Mouse (Mus musculus) left cerebral cortex, adult 2 months (tissue): ENCODE measurements at regions not wholly inside any gene's neighbourhood (a gene's known extent, or its start where the extent isn't known, plus 50 kb on each side); places are given as distances from the start of the nearest gene placed in this dataset.
"Not testable (repeated sequence)": the region's sequence is repeated elsewhere in the genome, so short reads cannot be mapped to it uniquely, and the experiment has no call there.

Experiments
- DNase-seq, 2 experiments: peaks; one replicate each; pipeline ENCODE4 v3.0.0; 2021 to 2022; ENCODE audit warnings: low spot score in 2 of 2, mixed read lengths in 1 of 2; ENCODE audit errors: extremely low spot score in 1 of 2
- H3K27ac ChIP-seq: fragments of 200-600 bp; 2 replicates; pipeline ENCODE4 v1.8.1; 2022
- H3K4me3 ChIP-seq: fragments of 200-600 bp; 2 replicates; pipeline ENCODE4 v1.8.1; 2022
- CTCF ChIP-seq: fragments of 200-600 bp; IDR thresholded peaks from 2 replicates; pipeline ENCODE4 v1.8.1; 2022; ENCODE audit warnings: antibody characterized with exemption, mild to moderate bottlenecking, moderate library complexity
- intact Hi-C: fragments of 180-260 bp; cut with DNase I; formaldehyde crosslinking; loops from one replicate; pipeline ENCODE4 v1.15.1; 2025

DNA sequence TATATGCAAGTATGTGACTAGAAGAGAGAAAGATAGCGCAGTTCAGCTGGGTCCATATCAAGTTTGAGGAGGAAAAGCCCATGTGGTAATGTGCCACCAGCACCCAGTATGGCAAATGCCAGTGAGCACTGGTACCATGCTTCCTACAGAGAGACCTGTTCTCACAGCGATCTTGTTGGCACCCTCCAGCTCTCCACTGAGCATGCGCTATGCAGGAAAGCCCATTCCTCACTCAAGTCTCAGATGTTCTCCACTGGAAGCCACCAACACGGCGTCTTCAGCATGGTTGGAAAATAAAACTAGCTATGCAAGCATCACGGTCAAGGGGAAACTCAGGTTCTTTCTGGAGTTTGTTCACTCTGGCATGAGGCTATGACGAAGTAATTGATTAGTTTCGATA is 567.3 kb upstream of the Gm10131 start:
- intact Hi-C loops = no loop called here
- Histone ChIP-seq H3K27ac (no peak overlapping the region), H3K4me3 (no peak overlapping the region)
- DNase-seq = no peak
- no peak for TF ChIP-seq CTCF

DNA sequence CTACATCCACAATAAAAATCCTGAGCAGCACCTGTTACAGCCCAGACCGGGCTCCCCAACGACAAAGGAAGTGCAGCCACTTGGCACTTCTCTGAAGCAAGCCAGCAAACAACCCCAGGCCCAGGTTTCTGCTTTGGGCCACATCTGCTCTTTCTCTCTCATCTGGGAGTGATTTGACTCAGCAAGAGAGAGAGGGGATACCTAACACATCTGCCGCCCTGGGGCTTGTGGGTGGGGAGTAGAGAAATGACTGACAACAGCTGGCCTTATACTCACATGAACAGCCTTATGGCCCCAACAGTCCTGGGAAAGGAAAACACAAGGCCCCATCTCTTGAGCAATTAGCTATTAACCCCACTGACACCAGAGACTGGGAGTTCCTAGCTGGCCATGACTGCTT is 560.2 kb upstream of the Gm10131 start:
- intact Hi-C loops = no loop called here
- no peak for DNase-seq
- H3K27ac ChIP-seq = no peak overlapping the region
- no peak for TF ChIP-seq CTCF
- no peak overlapping the region for H3K4me3 ChIP-seq

DNA sequence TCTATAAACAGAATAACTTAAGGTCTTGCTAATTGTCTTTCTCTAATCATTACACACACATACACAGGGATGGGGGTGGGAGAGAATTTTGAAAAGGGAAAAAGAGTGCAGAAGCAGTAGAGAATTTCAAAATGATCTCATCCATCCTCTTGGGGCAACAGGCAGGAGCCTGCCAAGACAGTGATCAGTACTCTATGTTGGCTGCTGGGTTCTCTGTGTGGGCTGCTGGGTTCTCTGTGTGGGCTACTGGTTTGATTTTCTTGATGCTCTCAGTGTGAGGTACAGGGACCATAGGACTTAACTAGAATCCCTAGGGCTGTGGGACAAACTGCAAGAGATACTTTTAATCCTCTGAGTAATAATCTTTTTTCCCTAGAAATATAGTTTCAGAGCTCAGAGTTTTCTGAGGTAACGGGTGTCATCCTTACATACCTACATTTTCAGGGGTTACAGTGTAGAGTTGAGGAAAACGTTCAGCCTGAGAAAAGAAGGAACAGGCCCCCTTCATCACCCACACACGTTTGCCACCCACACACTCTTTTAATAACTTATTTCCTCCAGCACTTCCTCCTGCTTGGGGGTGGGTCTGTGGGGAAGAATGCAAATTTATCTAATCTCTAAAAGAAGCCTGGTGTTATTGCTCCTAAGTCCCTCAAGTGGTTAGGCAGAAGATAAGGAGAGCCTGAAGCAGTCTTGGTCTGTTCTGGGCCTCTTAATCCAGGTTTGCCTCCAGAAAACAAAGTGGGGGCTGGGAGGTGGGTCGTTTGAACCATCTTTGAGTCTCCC is 559.6 kb upstream of the Gm10131 start:
- DNase-seq = no peak
- Histone ChIP-seq H3K27ac (no peak overlapping the region), H3K4me3 (no peak overlapping the region)
- TF ChIP-seq CTCF = no peak
- intact Hi-C loops = no loop called here

DNA sequence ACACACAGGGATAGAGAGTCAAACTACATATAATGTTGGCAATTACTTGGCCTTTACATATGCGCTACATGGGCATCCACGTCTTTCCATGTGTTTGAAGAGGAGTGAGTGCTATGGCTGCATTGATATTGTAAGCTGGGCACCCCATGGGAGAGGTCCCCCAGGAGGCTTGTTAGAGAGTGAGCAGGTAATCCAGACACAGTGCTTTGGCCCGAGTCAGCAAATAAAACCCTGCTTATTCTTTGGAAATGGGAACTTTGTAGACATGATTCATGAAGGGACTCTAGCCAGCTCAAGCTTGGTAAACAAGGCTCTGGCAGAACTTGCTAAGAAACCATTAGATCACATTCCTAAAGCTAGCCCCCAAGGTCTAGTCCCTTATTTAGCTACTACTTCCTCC is 557.6 kb upstream of the Gm10131 start:
- Histone ChIP-seq H3K27ac (no peak overlapping the region), H3K4me3 (no peak overlapping the region)
- intact Hi-C loops = no loop called here
- DNase-seq = no peak
- no peak for TF ChIP-seq CTCF

DNA sequence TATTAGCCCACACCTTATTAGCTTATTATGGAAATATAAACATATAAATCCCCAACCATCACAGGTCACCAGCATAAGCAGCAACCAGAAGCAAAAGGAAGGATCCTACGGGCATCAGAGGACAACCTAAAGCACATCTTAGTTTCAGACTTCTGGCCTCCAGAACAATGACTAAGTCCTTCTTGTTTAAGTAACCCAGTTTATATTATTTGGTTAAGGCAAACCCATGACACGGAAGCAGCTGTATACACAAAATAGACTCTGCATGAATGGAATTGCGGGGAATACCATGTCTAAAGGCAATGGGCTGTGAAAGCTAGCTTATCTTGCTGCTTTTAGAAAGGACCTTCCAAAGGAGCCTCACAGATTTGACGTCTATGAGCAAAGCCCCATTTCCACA is 552.9 kb upstream of the Gm10131 start:
- intact Hi-C loops = no loop called here
- H3K27ac ChIP-seq = no peak overlapping the region
- TF ChIP-seq CTCF = no peak
- DNase-seq = no peak
- H3K4me3 ChIP-seq = no peak overlapping the region

DNA sequence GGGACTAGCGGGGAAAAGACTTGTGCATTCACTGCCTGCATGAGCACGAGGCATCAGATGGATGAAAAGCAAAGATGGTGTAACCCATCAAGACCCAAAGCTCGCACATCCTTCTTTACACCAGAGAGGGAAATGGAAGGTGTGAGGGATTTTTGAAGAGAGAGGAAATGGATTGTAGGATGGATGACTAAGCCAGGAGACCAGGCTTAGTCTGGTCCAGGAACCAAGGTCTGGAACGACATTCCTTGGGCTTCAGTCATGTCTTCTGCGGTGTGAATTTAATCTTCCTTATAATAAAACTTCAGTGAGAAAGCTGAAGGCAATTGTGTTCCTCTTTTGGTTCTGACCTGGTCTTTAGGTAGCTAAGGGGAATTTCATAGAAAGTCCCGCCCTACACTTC is 551.0 kb upstream of the Gm10131 start:
- DNase-seq = no peak
- no peak for TF ChIP-seq CTCF
- Histone ChIP-seq H3K27ac (no peak overlapping the region), H3K4me3 (no peak overlapping the region)
- intact Hi-C loops = no loop called here

DNA sequence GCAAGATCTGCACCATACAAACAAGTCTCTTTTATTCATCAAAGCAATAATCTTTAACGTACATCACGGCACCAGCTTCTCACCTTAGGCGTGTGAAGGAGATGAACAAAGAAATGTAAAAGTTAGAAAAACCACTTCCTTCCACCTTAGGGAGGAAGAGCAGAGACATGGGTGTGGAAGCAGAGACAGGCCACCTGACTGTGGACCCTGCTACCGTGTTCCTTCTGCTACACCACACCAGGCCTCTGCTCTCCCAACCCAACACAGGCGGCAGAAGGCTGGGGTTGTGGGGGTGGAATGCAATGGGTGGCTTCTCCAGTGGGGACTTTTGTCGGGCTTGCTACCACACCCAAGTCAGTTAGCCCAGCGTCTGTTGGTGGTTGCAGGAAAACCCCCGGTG is 540.2 kb upstream of the Gm10131 start:
- intact Hi-C loops = no loop called here
- Histone ChIP-seq H3K27ac (no peak overlapping the region), H3K4me3 (no peak overlapping the region)
- DNase-seq = no peak
- TF ChIP-seq CTCF = no peak

DNA sequence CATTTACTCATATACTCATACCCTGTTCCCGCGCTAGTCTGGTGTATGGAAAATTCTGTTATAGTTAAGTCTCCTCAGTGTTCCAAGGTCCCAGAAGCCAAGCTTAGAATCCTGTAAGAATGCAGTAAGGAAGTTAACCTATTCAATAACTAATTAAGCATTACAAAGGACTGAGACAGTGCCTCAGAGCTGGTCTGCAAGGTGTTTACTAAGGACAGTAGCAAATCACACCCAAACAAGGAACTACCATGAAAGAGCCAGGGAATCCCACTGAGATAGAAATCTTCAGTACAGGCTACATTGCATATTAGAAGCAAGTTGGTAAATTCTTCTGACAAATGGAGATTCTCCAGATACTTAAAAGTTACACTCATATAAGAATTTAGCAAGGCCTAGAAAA is 516.7 kb upstream of the Gm10131 start:
- DNase-seq, intact Hi-C loops, H3K27ac ChIP-seq, H3K4me3 ChIP-seq: not testable (repeated sequence)

DNA sequence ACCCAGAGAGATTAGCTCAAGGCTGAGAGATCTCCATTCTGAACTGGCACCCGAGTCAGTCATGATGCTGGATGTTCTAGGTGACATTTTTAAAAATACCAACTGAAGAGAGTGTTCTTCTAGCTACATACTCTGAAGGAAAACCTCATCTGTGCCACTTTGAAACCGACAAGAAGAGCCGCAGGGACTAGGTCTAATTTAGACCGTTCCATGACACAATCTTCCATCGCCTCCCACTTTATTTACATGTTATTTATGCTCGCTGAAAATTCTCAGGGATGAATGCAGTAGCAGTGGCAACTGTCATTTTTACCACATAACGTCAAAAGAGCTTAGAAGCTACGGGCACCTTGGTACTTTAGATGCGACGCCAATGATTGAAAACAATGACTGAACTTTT is 514.1 kb upstream of the Gm10131 start:
- Histone ChIP-seq H3K4me3 (no peak overlapping the region), H3K27ac (no peak overlapping the region)
- no peak for DNase-seq
- intact Hi-C loops = no loop called here
- TF ChIP-seq CTCF = no peak

DNA sequence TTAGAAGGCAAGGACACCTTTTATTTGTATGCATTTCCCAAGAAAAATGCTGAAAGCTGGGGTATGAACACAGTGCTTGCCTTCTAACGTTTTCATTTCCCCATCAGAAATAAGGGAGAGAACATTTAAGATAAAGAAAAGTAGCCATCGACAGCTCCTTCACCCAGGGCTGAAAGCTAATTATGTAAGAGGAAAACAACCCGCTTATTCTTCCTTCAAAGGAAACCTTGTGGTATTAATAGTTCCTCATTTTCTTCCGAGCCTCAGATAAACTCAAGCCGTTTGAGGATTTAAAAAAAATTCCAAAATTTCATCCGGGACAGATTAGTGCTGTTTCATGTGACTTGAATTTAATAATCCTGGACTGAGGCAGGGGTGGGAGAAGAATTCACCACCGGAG is 512.2 kb upstream of the Gm10131 start:
- intact Hi-C loops = loop anchor here (5.0 kb wide), 1 partner anchor 126 kb away; no protein-coding TSS in a partner anchor
- TF ChIP-seq CTCF = no peak
- Histone ChIP-seq H3K4me3 (no peak overlapping the region), H3K27ac (no peak overlapping the region)
- DNase-seq = no peak

DNA sequence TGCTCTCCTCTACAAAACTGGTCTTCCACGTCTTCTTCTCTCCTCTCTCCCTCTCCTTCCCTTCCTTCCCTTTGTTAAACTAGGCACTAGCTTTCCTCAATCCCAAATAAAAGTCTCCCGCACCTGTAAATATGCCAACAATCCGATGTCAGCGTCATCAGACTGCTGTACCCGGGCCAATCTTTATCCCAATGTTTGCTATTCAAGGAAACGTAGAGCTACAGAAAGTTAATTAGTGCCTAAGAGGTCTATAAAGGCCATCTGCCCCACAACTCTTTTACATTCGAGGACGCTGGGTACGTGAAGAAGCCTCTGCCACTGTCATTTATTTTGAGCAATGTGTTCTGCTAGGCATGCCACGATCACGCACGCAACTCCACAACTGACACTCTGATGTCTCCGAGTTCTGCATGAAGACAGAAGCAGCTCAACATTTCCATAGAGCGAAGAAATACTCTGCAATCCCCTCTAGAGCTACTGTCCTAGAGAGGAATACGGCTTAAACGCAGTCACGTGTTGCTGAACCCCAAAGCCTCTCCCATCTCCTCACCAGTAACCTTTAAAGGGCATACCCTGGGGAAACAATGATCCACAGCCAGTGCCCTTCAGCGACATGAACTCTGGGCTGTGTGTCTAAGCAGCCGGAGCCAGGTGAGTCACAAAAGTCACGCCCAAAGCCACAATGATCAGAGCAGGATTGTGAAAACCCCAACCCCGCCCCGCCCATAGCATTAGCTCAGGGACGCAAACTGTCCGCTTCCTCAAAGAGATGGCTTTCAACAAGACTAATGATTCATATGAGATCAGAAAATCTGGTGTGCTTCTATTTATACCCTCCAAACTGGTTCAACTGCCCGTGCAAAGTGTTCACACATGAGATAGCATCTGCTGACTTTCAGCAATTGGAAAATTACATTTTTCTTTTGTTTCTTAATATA is 510.9 kb upstream of the Gm10131 start:
- TF ChIP-seq CTCF = no peak
- H3K27ac ChIP-seq = no peak overlapping the region
- no peak overlapping the region for H3K4me3 ChIP-seq
- no peak for DNase-seq
- intact Hi-C loops = loop anchor here (5.0 kb wide), 1 partner anchor 125 kb away; no protein-coding TSS in a partner anchor

DNA sequence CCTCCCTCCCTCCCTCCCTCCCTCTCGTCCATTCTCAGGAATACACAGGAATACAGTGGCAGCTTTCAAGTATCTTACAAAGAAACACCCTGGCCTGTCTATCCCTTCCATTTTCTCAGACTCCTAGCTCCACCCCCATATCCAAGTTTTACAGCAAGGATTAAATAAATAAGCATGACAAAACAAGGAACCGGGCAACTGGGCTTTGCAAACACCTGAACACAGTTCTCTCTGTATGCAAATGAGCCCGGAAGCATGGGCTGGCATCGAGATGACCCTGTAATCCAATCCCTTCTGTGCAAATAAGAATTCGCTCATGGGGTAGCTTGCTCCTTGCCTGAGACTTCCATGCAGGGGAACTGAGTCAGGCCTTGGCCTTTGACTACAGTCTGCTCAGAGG is 506.5 kb upstream of the Gm10131 start:
- no peak overlapping the region for H3K27ac ChIP-seq
- intact Hi-C loops = no loop called here
- TF ChIP-seq CTCF = no peak
- H3K4me3 ChIP-seq = no peak overlapping the region
- no peak for DNase-seq

DNA sequence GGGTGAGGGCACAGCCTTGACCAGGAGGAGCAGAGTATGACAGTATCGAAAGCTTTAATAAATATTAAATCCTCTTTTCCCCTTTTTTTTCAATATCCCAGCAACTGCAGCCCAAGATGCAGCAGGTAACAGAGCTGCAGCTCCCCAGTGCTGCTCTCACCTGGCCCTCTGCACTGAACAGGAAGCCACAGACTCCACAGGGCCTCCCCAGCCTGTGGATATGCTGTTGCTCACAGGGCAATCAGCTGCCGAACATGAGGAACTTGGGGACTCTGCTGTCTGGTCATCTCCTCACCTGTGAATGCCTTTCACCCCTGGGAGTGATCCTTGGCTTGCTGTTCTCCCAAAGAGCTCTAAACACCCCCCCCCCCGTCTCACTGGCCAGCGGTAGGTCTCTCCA is 503.4 kb upstream of the Gm10131 start:
- intact Hi-C loops = loop anchor here (5.0 kb wide), 2 partner anchors 67 to 223 kb away; no protein-coding TSS in a partner anchor
- no peak for TF ChIP-seq CTCF

More for the DNA sequence above, 503.4 kb upstream of the Gm10131 start:
- no peak for DNase-seq
- H3K4me3 ChIP-seq = no peak overlapping the region
- no peak overlapping the region for H3K27ac ChIP-seq
